Mouse (Mus musculus): ENCODE measurements around the gene Myo18a. TPM values are rescaled to one million over a fixed set of nuclear protein-coding genes. Genes with fewer than 3 reads are reported as not detected.

Gene Myo18a
- polyA plus RNA-seq, 1 experiment = 93.1 TPM

GRCm38 (mm10) chr11:77760031-77760430 lies 3.0 kb upstream of the Myo18a start:
- TF ChIP-seq POLR2A (IDR thresholded peaks at IDR 0.05; ENCODE audit: low read depth, low read length) (no peak), CTCF (conservative IDR thresholded peaks at IDR 0.05; ENCODE audit: insufficient read depth, insufficient read length, low read depth, low read length) (no peak)
- DNase-seq = no peak
- WGBS = 89% methylated on average over 4 of the region's 4 CpGs
- Histone ChIP-seq H3K4me1 (ENCODE audit: control insufficient read depth, insufficient read depth, low read length) (peaks cover 8% of the 10 kb centered on the region; the same call in 1 of the 2 replicates), H3K27ac (ENCODE audit: insufficient read depth, low read depth, low read length) (no peak overlapping the region), H3K36me3 (ENCODE audit: control insufficient read depth, insufficient read depth, low read length) (no peaks in the 10 kb centered on the region), H3K27me3 (replicated peaks; ENCODE audit: control insufficient read depth, insufficient read depth, low read length) (no peaks in the 10 kb centered on the region), H3K4me3 (ENCODE audit: insufficient read depth, low read depth, low read length) (no peak overlapping the region)

- Histone ChIP-seq H3K27ac (ENCODE audit: insufficient read depth, low read depth, low read length) (peak overlapping the region; percentile 95), H3K4me3 (ENCODE audit: insufficient read depth, low read depth, low read length) (peak overlapping the region; percentile 89), H3K4me1 (ENCODE audit: control insufficient read depth, insufficient read depth, low read length) (peaks cover 20% of the 10 kb centered on the region), H3K36me3 (ENCODE audit: control insufficient read depth, insufficient read depth, low read length) (no peaks in the 10 kb centered on the region), H3K27me3 (replicated peaks; ENCODE audit: control insufficient read depth, insufficient read depth, low read length) (no peaks in the 10 kb centered on the region)
- 4% methylated on average over 26 of the region's 26 CpGs for WGBS
- TF ChIP-seq CTCF (conservative IDR thresholded peaks at IDR 0.05; ENCODE audit: insufficient read depth, insufficient read length, low read depth, low read length) (no peak), POLR2A (IDR thresholded peaks at IDR 0.05; ENCODE audit: low read depth, low read length) (peak; percentile 39)
- peak; percentile 95 for DNase-seq
Measured at GRCm38 (mm10) chr11:77763673-77764340, 761 bp downstream of the Myo18a start.

GRCm38 (mm10) chr11:77764694-77765458 lies 1.8 kb downstream of the Myo18a start:
- no peaks in the 10 kb centered on the region for H3K27me3 ChIP-seq (replicated peaks; ENCODE audit: control insufficient read depth, insufficient read depth, low read length)
- peak overlapping the region; percentile 89 for H3K4me3 ChIP-seq (ENCODE audit: insufficient read depth, low read depth, low read length)
- no peak for TF ChIP-seq CTCF (conservative IDR thresholded peaks at IDR 0.05; ENCODE audit: insufficient read depth, insufficient read length, low read depth, low read length)
- TF ChIP-seq POLR2A (IDR thresholded peaks at IDR 0.05; ENCODE audit: low read depth, low read length) = no peak
- peaks cover 25% of the 10 kb centered on the region for H3K4me1 ChIP-seq (ENCODE audit: control insufficient read depth, insufficient read depth, low read length)
- WGBS = 25% methylated on average over 9 of the region's 9 CpGs
- no peaks in the 10 kb centered on the region for H3K36me3 ChIP-seq (ENCODE audit: control insufficient read depth, insufficient read depth, low read length)
- peak; percentile 91 for DNase-seq
- H3K27ac ChIP-seq (ENCODE audit: insufficient read depth, low read depth, low read length) = peak overlapping the region; percentile 95

- H3K4me1 ChIP-seq (ENCODE audit: control insufficient read depth, insufficient read depth, low read length) = peaks cover 29% of the 10 kb centered on the region
- WGBS = 10% methylated on average over 4 of the region's 4 CpGs
- no peaks in the 10 kb centered on the region for H3K27me3 ChIP-seq (replicated peaks; ENCODE audit: control insufficient read depth, insufficient read depth, low read length)
- DNase-seq = no peak
- H3K27ac ChIP-seq (ENCODE audit: insufficient read depth, low read depth, low read length) = peak overlapping the region; percentile 86
- peak overlapping the region; percentile 29 for H3K4me3 ChIP-seq (ENCODE audit: insufficient read depth, low read depth, low read length)
- TF ChIP-seq POLR2A (IDR thresholded peaks at IDR 0.05; ENCODE audit: low read depth, low read length) = no peak
- TF ChIP-seq CTCF (conservative IDR thresholded peaks at IDR 0.05; ENCODE audit: insufficient read depth, insufficient read length, low read depth, low read length) = no peak
- H3K36me3 ChIP-seq (ENCODE audit: control insufficient read depth, insufficient read depth, low read length) = no peaks in the 10 kb centered on the region
Measured at GRCm38 (mm10) chr11:77765459-77765777, 2.4 kb downstream of the Myo18a start.

- 2% methylated on average over 35 of the region's 35 CpGs for WGBS
- TF ChIP-seq CTCF (conservative IDR thresholded peaks at IDR 0.05; ENCODE audit: insufficient read depth, insufficient read length, low read depth, low read length) (peak; percentile 63), POLR2A (IDR thresholded peaks at IDR 0.05; ENCODE audit: low read depth, low read length) (no peak)
- H3K27ac ChIP-seq (ENCODE audit: insufficient read depth, low read depth, low read length) = peak overlapping the region; percentile 86
- H3K4me1 ChIP-seq (ENCODE audit: control insufficient read depth, insufficient read depth, low read length) = peaks cover 31% of the 10 kb centered on the region
- no peaks in the 10 kb centered on the region for H3K36me3 ChIP-seq (ENCODE audit: control insufficient read depth, insufficient read depth, low read length)
- no peaks in the 10 kb centered on the region for H3K27me3 ChIP-seq (replicated peaks; ENCODE audit: control insufficient read depth, insufficient read depth, low read length)
- peak overlapping the region; percentile 46 for H3K4me3 ChIP-seq (ENCODE audit: insufficient read depth, low read depth, low read length)
- DNase-seq = peak; percentile 82
Measured at GRCm38 (mm10) chr11:77766351-77767001, 3.4 kb downstream of the Myo18a start.

- no peak for TF ChIP-seq POLR2A (IDR thresholded peaks at IDR 0.05; ENCODE audit: low read depth, low read length)
- no peak for TF ChIP-seq CTCF (conservative IDR thresholded peaks at IDR 0.05; ENCODE audit: insufficient read depth, insufficient read length, low read depth, low read length)
- peak overlapping the region; percentile 57 for H3K27ac ChIP-seq (ENCODE audit: insufficient read depth, low read depth, low read length)
- no peaks in the 10 kb centered on the region for H3K36me3 ChIP-seq (ENCODE audit: control insufficient read depth, insufficient read depth, low read length)
- DNase-seq = no peak
- 37% methylated on average over 4 of the region's 4 CpGs for WGBS
- no peak overlapping the region for H3K4me3 ChIP-seq (ENCODE audit: insufficient read depth, low read depth, low read length)
- H3K27me3 ChIP-seq (replicated peaks; ENCODE audit: control insufficient read depth, insufficient read depth, low read length) = no peaks in the 10 kb centered on the region
- peaks cover 47% of the 10 kb centered on the region for H3K4me1 ChIP-seq (ENCODE audit: control insufficient read depth, insufficient read depth, low read length)
Measured at GRCm38 (mm10) chr11:77769496-77769895, 6.5 kb downstream of the Myo18a start.

- no peaks in the 10 kb centered on the region for H3K27me3 ChIP-seq (replicated peaks; ENCODE audit: control insufficient read depth, insufficient read depth, low read length)
- H3K27ac ChIP-seq (ENCODE audit: insufficient read depth, low read depth, low read length) = peak overlapping the region; percentile 57
- WGBS = 79% methylated on average over 8 of the region's 8 CpGs
- no peak for DNase-seq
- H3K36me3 ChIP-seq (ENCODE audit: control insufficient read depth, insufficient read depth, low read length) = no peaks in the 10 kb centered on the region
- no peak overlapping the region for H3K4me3 ChIP-seq (ENCODE audit: insufficient read depth, low read depth, low read length)
- H3K4me1 ChIP-seq (ENCODE audit: control insufficient read depth, insufficient read depth, low read length) = peaks cover 41% of the 10 kb centered on the region
- TF ChIP-seq CTCF (conservative IDR thresholded peaks at IDR 0.05; ENCODE audit: insufficient read depth, insufficient read length, low read depth, low read length) = no peak
- TF ChIP-seq POLR2A (IDR thresholded peaks at IDR 0.05; ENCODE audit: low read depth, low read length) = no peak
Measured at GRCm38 (mm10) chr11:77770346-77770745, 7.3 kb downstream of the Myo18a start.

All from kidney, adult 2 months (tissue).